Comparison of ENCODE assay signal across 8 mouse cellular contexts in genomic region chr8:88198551-88198944, GRCm38 (mm10). TPM values are rescaled to one million over a fixed set of nuclear protein-coding genes. Genes with fewer than 3 reads are reported as not detected.
DNase-seq lines count a peak whose midpoint lies in the region; ATAC-seq lines count a peak whose summit lies in the region.

No protein-coding gene starts in this region.

- peaks cover 3% of the 10 kb centered on the region; the same call in 1 of the 2 replicates for H3K36me3 ChIP-seq in limb, embryonic 13.5 days
- H3K36me3 ChIP-seq in midbrain, embryonic 16.5 days (ENCODE audit: control insufficient read depth, insufficient read depth, low read length): no peaks in the 10 kb centered on the region

- H3K27me3 ChIP-seq in limb, embryonic 13.5 days: no peaks in the 10 kb centered on the region
- no peaks in the 10 kb centered on the region for H3K27me3 ChIP-seq in midbrain, embryonic 16.5 days (ENCODE audit: control insufficient read depth, insufficient read depth, low read depth, low read length)

- H3K4me1 ChIP-seq in limb, embryonic 13.5 days: peaks cover 34% of the 10 kb centered on the region
- H3K4me1 ChIP-seq in midbrain, embryonic 16.5 days (ENCODE audit: control insufficient read depth, insufficient read depth, low read length): peaks cover 35% of the 10 kb centered on the region

- peak overlapping the region; percentile 82 for H3K9ac ChIP-seq in limb, embryonic 13.5 days
- H3K9ac ChIP-seq in midbrain, embryonic 16.5 days (ENCODE audit: low read depth, low read length): peak overlapping the region; percentile 86

- 1% methylated on average over 10 of the region's 10 CpGs for WGBS in limb, embryonic 13.5 days
- under 1% methylated on average over 10 of the region's 10 CpGs for WGBS in midbrain, embryonic 16.5 days

- ATAC-seq in limb, embryonic 13.5 days (ENCODE audit: low FRiP score, low read depth): no peak
- no peak for ATAC-seq in midbrain, embryonic 16.5 days

- peak; percentile 51 for DNase-seq in embryo, embryonic 10 days (ENCODE audit: low spot score)
- DNase-seq in embryo, embryonic 9.5 days (ENCODE audit: extremely low spot score): no peak
- peak; percentile 55 to 74 for DNase-seq in right cerebral cortex, postnatal 10 days (ENCODE audit: low spot score in 2 of 2)
- no peak for DNase-seq in right cerebral cortex, postnatal 36 days (ENCODE audit: low spot score in 2 of 2)
- DNase-seq in forelimb bud, embryonic 11.5 days (ENCODE audit: low read depth, low spot score): peak; percentile 43
- DNase-seq in spleen, postnatal 4 days (ENCODE audit: low spot score in 2 of 2): no peak

- peak overlapping the region; percentile 95 for H3K4me2 ChIP-seq in limb, embryonic 13.5 days (replicated peaks)
- peak overlapping the region; percentile 82 for H3K4me2 ChIP-seq in midbrain, embryonic 16.5 days (ENCODE audit: low read length)

- H3K4me3 ChIP-seq in limb, embryonic 13.5 days: peak overlapping the region; percentile 80
- peak overlapping the region; percentile 95 for H3K4me3 ChIP-seq in midbrain, embryonic 16.5 days (ENCODE audit: low read depth, low read length)

- H3K9me3 ChIP-seq in limb, embryonic 13.5 days: no peaks in the 10 kb centered on the region
- H3K9me3 ChIP-seq in midbrain, embryonic 16.5 days (replicated peaks; ENCODE audit: control insufficient read depth, low read length, poor library complexity, severe bottlenecking): no peaks in the 10 kb centered on the region

- H3K27ac ChIP-seq in limb, embryonic 13.5 days: peak overlapping the region; percentile 95
- H3K27ac ChIP-seq in midbrain, embryonic 16.5 days (ENCODE audit: low read length): peak overlapping the region; percentile 96

RNA-seq across cellular contexts. Expression of gene Tent4b, which starts 0.5 kb away (rescaled TPM):
- 8.5 and 8.7 TPM in 2 replicates for polyA plus RNA-seq in limb, embryonic 13.5 days (2015; fragmentation: Nextera tagmentation; extraction: Ambion mirVana)
- polyA plus RNA-seq in midbrain, embryonic 16.5 days (2015; fragmentation: Nextera tagmentation; extraction: Ambion mirVana): 9.7 and 11.0 TPM in 2 replicates

Comparison
In these comparisons a context has a peak if more than half of its experiments do, and no peak if none do; other contexts are left out.
1. DNase-seq: peak in embryo, embryonic 10 days (single experiment), right cerebral cortex, postnatal 10 days (2 of 2) and forelimb bud, embryonic 11.5 days (single experiment); none in embryo, embryonic 9.5 days (single experiment), right cerebral cortex, postnatal 36 days (0 of 2) and spleen, postnatal 4 days (0 of 2).